ENCODE assay signal across 29 mouse cellular contexts in genomic region chr5:5370322-5371082, GRCm38 (mm10). TPM values are rescaled to one million over a fixed set of nuclear protein-coding genes. Genes with fewer than 3 reads are reported as not detected.
DNase-seq lines count a peak whose midpoint lies in the region; ATAC-seq lines count a peak whose summit lies in the region.
"Had no signal": no experiment of that assay in that cellular context is flagged by ENCODE, and none has a peak within 500 bp of the region (broad histone marks: within the 10 kb centered on the region; RNA-seq: fewer than 3 reads in every experiment).

No protein-coding gene starts in this region.

- peak; percentile 92 for ATAC-seq in lung, embryonic 16.5 days (ENCODE audit: low read depth)
- peak; percentile 85 for ATAC-seq in stomach, embryonic 14.5 days (ENCODE audit: insufficient number of reproducible peaks, insufficient read depth, low FRiP score, low read depth)
- ATAC-seq: forebrain, embryonic 15.5 days; hindbrain, embryonic 16.5 days; midbrain, embryonic 16.5 days had no signal

- H3K4me3 ChIP-seq in lung, embryonic 16.5 days (ENCODE audit: low read length) = peak overlapping the region; percentile 13; the same call in 1 of the 2 replicates
- no peak overlapping the region for H3K4me3 ChIP-seq in stomach, embryonic 14.5 days (ENCODE audit: low read depth, low read length)
- no peak overlapping the region for H3K4me3 ChIP-seq in forebrain, embryonic 10.5 days
- H3K4me3 ChIP-seq: embryonic facial prominence, embryonic 15.5 days; forebrain, embryonic 15.5 days; heart, embryonic 12.5 days; hindbrain, embryonic 10.5 days; limb, embryonic 12.5 days; midbrain, embryonic 10.5 days; myocyte; neural tube, embryonic 13.5 days had no signal

- H3K36me3 ChIP-seq in lung, embryonic 16.5 days (ENCODE audit: control insufficient read depth, insufficient read depth, low read length) = no peaks in the 10 kb centered on the region; the same call in none of the 2 replicates
- no peaks in the 10 kb centered on the region for H3K36me3 ChIP-seq in stomach, embryonic 14.5 days (ENCODE audit: control insufficient read depth, insufficient read depth, low read length)
- peaks cover 8% of the 10 kb centered on the region; the same call in 1 of the 2 replicates for H3K36me3 ChIP-seq in forebrain, embryonic 10.5 days (replicated peaks)
- H3K36me3 ChIP-seq: forebrain, embryonic 15.5 days had no signal

- H3K9ac ChIP-seq in lung, embryonic 16.5 days (ENCODE audit: low read length) = no peak overlapping the region
- H3K9ac ChIP-seq in stomach, embryonic 14.5 days (replicated peaks; ENCODE audit: low read depth, low read length) = no peak overlapping the region
- H3K9ac ChIP-seq: embryonic facial prominence, embryonic 15.5 days; forebrain, embryonic 15.5 days; heart, embryonic 12.5 days; limb, embryonic 12.5 days; neural tube, embryonic 13.5 days had no signal

- no peaks in the 10 kb centered on the region for H3K9me3 ChIP-seq in lung, embryonic 16.5 days (ENCODE audit: control insufficient read depth, low read length)
- no peaks in the 10 kb centered on the region for H3K9me3 ChIP-seq in stomach, embryonic 14.5 days (ENCODE audit: control insufficient read depth, low read depth, low read length)
- no peaks in the 10 kb centered on the region for H3K9me3 ChIP-seq in forebrain, embryonic 10.5 days
- H3K9me3 ChIP-seq: embryonic facial prominence, embryonic 15.5 days; forebrain, embryonic 15.5 days; heart, embryonic 12.5 days; hindbrain, embryonic 10.5 days; limb, embryonic 12.5 days; midbrain, embryonic 10.5 days; neural tube, embryonic 13.5 days had no signal

- peak; percentile 13 for DNase-seq in A20 (ENCODE audit: low read depth, low spot score)
- DNase-seq in ZHBTc4 (ENCODE audit: low read depth, low spot score) = peak; percentile 33
- DNase-seq in forebrain, embryonic 10.5 days (ENCODE audit: extremely low spot score, low spot score) = no peak
- DNase-seq in frontal cortex, adult 2 months (ENCODE audit: extremely low spot score in 1 of 2, low spot score in 1 of 2) = no peak
- no peak for DNase-seq in adrenal gland, adult 8-10 months
- DNase-seq: adrenal gland, postnatal 36 days; cerebellum, adult 9-10 months; gastrocnemius, postnatal 14 days; heart, adult 18-20 months; heart, postnatal 10 days; kidney, adult 8-10 months; kidney, postnatal 14 days; retina, postnatal 1 day; right cerebral cortex, postnatal 25 days; spleen, adult 18-20 months; thymus, postnatal 14 days had no signal

- peaks cover 27% of the 10 kb centered on the region for H3K4me1 ChIP-seq in lung, embryonic 16.5 days (replicated peaks; ENCODE audit: control insufficient read depth, insufficient read depth, low read length)
- H3K4me1 ChIP-seq in stomach, embryonic 14.5 days (ENCODE audit: control insufficient read depth, insufficient read depth, low read length) = no peaks in the 10 kb centered on the region
- H3K4me1 ChIP-seq in forebrain, embryonic 10.5 days = peaks cover 24% of the 10 kb centered on the region

- peak overlapping the region; percentile 92 for H3K27ac ChIP-seq in lung, embryonic 16.5 days (ENCODE audit: low read length)
- H3K27ac ChIP-seq in stomach, embryonic 14.5 days (ENCODE audit: low read length) = no peak overlapping the region
- H3K27ac ChIP-seq in forebrain, embryonic 10.5 days = no peak overlapping the region
- H3K27ac ChIP-seq: embryonic facial prominence, embryonic 15.5 days; forebrain, embryonic 15.5 days; hindbrain, embryonic 10.5 days; limb, embryonic 12.5 days; midbrain, embryonic 10.5 days; neural tube, embryonic 13.5 days had no signal

- H3K27me3 ChIP-seq in lung, embryonic 16.5 days (ENCODE audit: control insufficient read depth, insufficient read depth, low read depth, low read length) = no peaks in the 10 kb centered on the region
- no peaks in the 10 kb centered on the region for H3K27me3 ChIP-seq in stomach, embryonic 14.5 days (ENCODE audit: control insufficient read depth, insufficient read depth, low read length)
- no peaks in the 10 kb centered on the region for H3K27me3 ChIP-seq in forebrain, embryonic 10.5 days (ENCODE audit: poor library complexity, severe bottlenecking)
- H3K27me3 ChIP-seq: embryonic facial prominence, embryonic 15.5 days; forebrain, embryonic 15.5 days; heart, embryonic 12.5 days; limb, embryonic 12.5 days; neural tube, embryonic 13.5 days had no signal

- WGBS in lung, embryonic 16.5 days = 58% methylated on average over 4 of the region's 4 CpGs
- 64% methylated on average over 4 of the region's 4 CpGs for WGBS in stomach, embryonic 14.5 days
- WGBS in forebrain, embryonic 10.5 days = 87% methylated on average over 4 of the region's 4 CpGs

- peak overlapping the region; percentile 22 for H3K4me2 ChIP-seq in lung, embryonic 16.5 days (ENCODE audit: low read depth, low read length)
- no peak overlapping the region for H3K4me2 ChIP-seq in stomach, embryonic 14.5 days (replicated peaks; ENCODE audit: low read depth, low read length)
- H3K4me2 ChIP-seq: embryonic facial prominence, embryonic 15.5 days; forebrain, embryonic 15.5 days; heart, embryonic 12.5 days; limb, embryonic 12.5 days; liver, embryonic 11.5 days; neural tube, embryonic 13.5 days had no signal

RNA-seq across cellular contexts. Expression of gene Cdk14, which starts 49.6 kb away (rescaled TPM):
- polyA plus RNA-seq in lung, embryonic 16.5 days (2015; fragmentation: Nextera tagmentation; extraction: Ambion mirVana) = 28.6 and 29.1 TPM in 2 replicates
- 27.4 and 28.3 TPM in 2 replicates for polyA plus RNA-seq in stomach, embryonic 14.5 days (2014; fragmentation: Nextera tagmentation; extraction: Ambion mirVana)
- 9.5 and 9.6 TPM in 2 replicates for polyA plus RNA-seq in forebrain, embryonic 10.5 days (2016; fragmentation: Nextera tagmentation; extraction: Ambion mirVana)
- 112 and 113 TPM in 2 replicates for polyA plus RNA-seq in frontal cortex, adult 2 months (2012; rRNA removed)
- 10 to 100 TPM in 3 of 4 experiments, 1 to 10 TPM in 1; 9.9 to 17.4 (median 11.8) TPM for total RNA-seq in adrenal gland, adult 8-10 months (2022)

Comparison
In these comparisons a context has a peak if more than half of its experiments do, and no peak if none do; other contexts are left out.
1. DNase-seq: peak in A20 (single experiment) and ZHBTc4 (single experiment); none in forebrain, embryonic 10.5 days (single experiment), frontal cortex, adult 2 months (0 of 2) and adrenal gland, adult 8-10 months (single experiment).